ENCODE assay signal across 8 mouse cellular contexts in the genomic region with DNA sequence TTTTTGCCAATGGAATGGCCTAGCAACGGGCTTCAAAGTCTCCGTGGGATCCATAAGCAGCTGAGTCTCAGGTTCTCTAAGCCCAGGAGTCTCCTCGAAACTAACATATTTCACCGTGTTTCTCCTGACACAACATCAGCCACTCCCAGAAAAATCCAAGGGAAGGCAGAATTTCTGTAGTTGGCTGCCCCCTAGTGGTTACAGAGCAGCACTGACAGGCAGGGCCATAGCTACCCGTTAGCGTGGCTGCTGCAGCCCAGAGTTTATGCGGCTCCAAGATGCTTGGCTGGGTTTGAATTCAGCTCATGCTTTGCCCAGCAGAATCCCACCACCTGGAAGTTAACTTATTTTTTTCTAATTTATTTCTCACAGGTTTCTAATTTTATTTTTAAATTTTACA.
DNase-seq lines count a peak whose midpoint lies in the region; ATAC-seq and TF ChIP-seq lines count a peak whose summit lies in the region.

No protein-coding gene starts in this region.

- no peak overlapping the region for H3K4me2 ChIP-seq in embryonic facial prominence, embryonic 11.5 days (ENCODE audit: low read depth, low read length)
- peak overlapping the region; percentile 13; the same call in 1 of the 2 replicates for H3K4me2 ChIP-seq in limb, embryonic 14.5 days (replicated peaks; ENCODE audit: low read depth, low read length, severe bottlenecking)

- no peak overlapping the region for H3K4me3 ChIP-seq in embryonic facial prominence, embryonic 11.5 days (ENCODE audit: low read depth, low read length)
- H3K4me3 ChIP-seq in limb, embryonic 14.5 days (replicated peaks; ENCODE audit: low read length) = no peak overlapping the region
- H3K4me3 ChIP-seq in testis, adult 2 months (ENCODE audit: control insufficient read depth, low read depth, low read length) = no peak overlapping the region

- TF ChIP-seq POLR2A in limb, embryonic 14.5 days (IDR thresholded peaks at IDR 0.05; ENCODE audit: borderline replicate concordance, extremely low read depth, insufficient read depth, insufficient read length) = no peak
- no peak for TF ChIP-seq POLR2A in testis, adult 2 months (IDR thresholded peaks at IDR 0.05; ENCODE audit: control insufficient read depth, low read depth, low read length)

- peak; percentile 31 for DNase-seq in CD4-positive helper T cell, adult 2 months (ENCODE audit: low read depth, low spot score)
- peak; percentile 73 for DNase-seq in adrenal gland, postnatal 14 days
- peak; percentile 86 for DNase-seq in embryonic facial prominence, embryonic 11.5 days (ENCODE audit: low spot score)
- peak; percentile 19 to 59 for DNase-seq in heart, adult 9 months (ENCODE audit: low spot score in 2 of 2)
- peak; percentile 29 to 37 for DNase-seq in kidney, adult 8-10 months
- DNase-seq in limb, embryonic 14.5 days (ENCODE audit: low spot score) = peak; percentile 79
- peak; percentile 42 for DNase-seq in neural tube, embryonic 10.5 days (ENCODE audit: extremely low spot score, low spot score)

- H3K27ac ChIP-seq in embryonic facial prominence, embryonic 11.5 days (replicated peaks; ENCODE audit: low read depth, low read length) = no peak overlapping the region
- H3K27ac ChIP-seq in limb, embryonic 14.5 days (replicated peaks; ENCODE audit: low read depth, low read length) = no peak overlapping the region
- H3K27ac ChIP-seq in testis, adult 2 months (ENCODE audit: control insufficient read depth, insufficient read depth, low read depth, low read length) = no peak overlapping the region

- H3K36me3 ChIP-seq in embryonic facial prominence, embryonic 11.5 days (replicated peaks; ENCODE audit: control insufficient read depth, insufficient read depth, low read depth, low read length) = no peaks in the 10 kb centered on the region
- H3K36me3 ChIP-seq in limb, embryonic 14.5 days (ENCODE audit: control insufficient read depth, insufficient read depth, low read length) = no peaks in the 10 kb centered on the region
- no peaks in the 10 kb centered on the region for H3K36me3 ChIP-seq in testis, adult 2 months (ENCODE audit: control insufficient read depth, insufficient read depth, low read length)

- no peaks in the 10 kb centered on the region for H3K9me3 ChIP-seq in embryonic facial prominence, embryonic 11.5 days (replicated peaks; ENCODE audit: control insufficient read depth, low read length)
- no peaks in the 10 kb centered on the region for H3K9me3 ChIP-seq in limb, embryonic 14.5 days (ENCODE audit: control insufficient read depth, low read length)

- 22% methylated on average over 7 of the region's 7 CpGs for WGBS in embryonic facial prominence, embryonic 11.5 days
- 7% methylated on average over 7 of the region's 7 CpGs for WGBS in limb, embryonic 14.5 days

- ATAC-seq in embryonic facial prominence, embryonic 11.5 days (replicated peaks; ENCODE audit: insufficient number of reproducible peaks, low FRiP score, low TSS enrichment, low read depth) = no peak
- peak; percentile 68 for ATAC-seq in limb, embryonic 14.5 days (ENCODE audit: low FRiP score, low read depth)

- no peaks in the 10 kb centered on the region for H3K4me1 ChIP-seq in embryonic facial prominence, embryonic 11.5 days (ENCODE audit: control insufficient read depth, insufficient read depth, low read length)
- no peaks in the 10 kb centered on the region for H3K4me1 ChIP-seq in limb, embryonic 14.5 days (ENCODE audit: control insufficient read depth, insufficient read depth, low read length)
- H3K4me1 ChIP-seq in testis, adult 2 months (ENCODE audit: control insufficient read depth, insufficient read depth, low read length) = no peaks in the 10 kb centered on the region

- H3K27me3 ChIP-seq in embryonic facial prominence, embryonic 11.5 days (ENCODE audit: control insufficient read depth, insufficient read depth, low read length) = no peaks in the 10 kb centered on the region
- H3K27me3 ChIP-seq in limb, embryonic 14.5 days (ENCODE audit: control insufficient read depth, insufficient read depth, low read length) = no peaks in the 10 kb centered on the region
- no peaks in the 10 kb centered on the region for H3K27me3 ChIP-seq in testis, adult 2 months (ENCODE audit: control insufficient read depth, insufficient read depth, low read length)

- TF ChIP-seq CTCF in testis, adult 2 months (IDR thresholded peaks at IDR 0.05; ENCODE audit: control insufficient read depth, insufficient read depth, insufficient replicate concordance, low read depth, low read length) = peak; percentile 79; the same call in 1 of the 2 replicates

- H3K9ac ChIP-seq in embryonic facial prominence, embryonic 11.5 days (replicated peaks; ENCODE audit: low read length) = no peak overlapping the region
- H3K9ac ChIP-seq in limb, embryonic 14.5 days (ENCODE audit: low read depth, low read length, severe bottlenecking) = no peak overlapping the region

Comparison
In these comparisons a context has a peak if more than half of its experiments do, and no peak if none do; other contexts are left out.
1. DNase-seq: peak in every context shown above with its lines; median percentile 86 in embryonic facial prominence, embryonic 11.5 days; 79 in limb, embryonic 14.5 days; 73 in adrenal gland, postnatal 14 days; 42 in neural tube, embryonic 10.5 days; 39 in heart, adult 9 months; 33 in kidney, adult 8-10 months; 31 in CD4-positive helper T cell, adult 2 months.